Mouse (Mus musculus) embryonic fibroblast, embryonic 13.5 days (primary cell): ENCODE data around the gene Dtx2.

Experiments
- CTCF ChIP-seq: IDR thresholded peaks from 2 replicates; pipeline ENCODE4 v1.5.1; 2011; ENCODE audit warnings: mild to moderate bottlenecking, control low read depth, low read length, moderate library complexity, borderline replicate concordance; ENCODE audit not compliant: insufficient read depth
- POLR2A ChIP-seq: IDR thresholded peaks from 2 replicates; pipeline ENCODE4 v1.6.1; 2011; ENCODE audit warnings: low read depth, mild to moderate bottlenecking, control low read depth, low read length, moderate library complexity

DNA sequence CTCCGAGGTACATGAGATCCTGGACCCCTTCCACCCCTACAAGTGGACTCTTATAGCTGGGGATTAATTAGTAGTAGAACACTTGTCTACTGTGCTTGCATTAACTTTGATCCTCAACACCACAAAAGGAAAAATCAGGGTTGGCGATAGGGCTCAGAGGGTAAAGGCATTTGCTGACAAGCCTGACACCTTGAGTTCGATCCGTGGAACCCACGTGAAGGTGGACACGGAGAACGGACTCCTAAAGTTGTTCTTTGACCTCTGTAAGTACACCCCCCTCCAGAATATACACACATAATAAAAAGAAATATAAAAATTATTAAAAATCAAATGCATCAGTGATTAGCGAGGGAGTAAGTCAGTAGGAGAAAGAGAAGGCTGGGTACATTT, 270 bp upstream of the Dtx2 start:
- TF ChIP-seq POLR2A = no peak
- no peak for TF ChIP-seq CTCF
